Mouse (Mus musculus) liver, embryonic 13.5 days (tissue): ENCODE measurements around the gene Magi3. TPM values are rescaled to one million over a fixed set of nuclear protein-coding genes. Genes with fewer than 3 reads are reported as not detected.

Experiments used
- ATAC-seq: fragments of 200-750 bp; cut with Nextera tagmentation; 2 replicates; pipeline ENCODE4 v1.8.0; 2017; ENCODE audit warnings: low read depth, mild to moderate bottlenecking, moderate number of reproducible peaks, moderate library complexity
- DNase-seq: peaks from one replicate; pipeline ENCODE4 v3.0.0; 2022
- H3K27ac ChIP-seq: fragments of 300-500 bp; sonication (generic); 2 replicates; pipeline ENCODE4 v1.5.1; 2015; ENCODE audit warnings: moderate library complexity, mild to moderate bottlenecking, inconsistent platforms
- H3K27me3 ChIP-seq: fragments of 300-500 bp; sonication (generic); 2 replicates; pipeline ENCODE4 v1.6.1; 2015; ENCODE audit warnings: mild to moderate bottlenecking, inconsistent platforms
- H3K36me3 ChIP-seq: fragments of 300-500 bp; sonication (generic); 2 replicates; pipeline ENCODE4 v1.6.1; 2015; ENCODE audit warnings: mild to moderate bottlenecking, inconsistent platforms
- H3K4me1 ChIP-seq: fragments of 300-500 bp; sonication (generic); replicated peaks from 2 replicates; pipeline ENCODE4 v1.6.1; 2015; ENCODE audit warnings: inconsistent platforms
- H3K4me2 ChIP-seq: fragments of 300-500 bp; sonication (generic); 2 replicates; pipeline ENCODE4 v1.6.1; 2015; ENCODE audit warnings: inconsistent platforms, mild to moderate bottlenecking, moderate library complexity
- H3K4me3 ChIP-seq: fragments of 300-500 bp; sonication (generic); replicated peaks from 2 replicates; pipeline ENCODE4 v1.5.1; 2015; ENCODE audit warnings: mild to moderate bottlenecking, inconsistent platforms
- H3K9ac ChIP-seq: fragments of 300-500 bp; sonication (generic); 2 replicates; pipeline ENCODE4 v1.6.1; 2015; ENCODE audit warnings: mild to moderate bottlenecking, inconsistent platforms
- H3K9me3 ChIP-seq: fragments of 300-500 bp; sonication (generic); replicated peaks from 2 replicates; pipeline ENCODE4 v1.6.1; 2016; ENCODE audit warnings: inconsistent platforms
- WGBS: fragments of 180-500 bp; shearing (Covaris S2); methylation state at CpG from one replicate; pipeline ENCODE4 v1.1.7; 2015; ENCODE audit not compliant: insufficient replicate concordance; 5-methylcytosine and 5-hydroxymethylcytosine counted together
- polyA plus RNA-seq: library from polyadenylated mRNA; unstranded; fragments of >200 nt; fragmentation: Nextera tagmentation; extraction: Ambion mirVana; gene quantifications from 2 replicates; pipeline ENCODE4 v1.2.1, GENCODE M21; 2015

Magi3 gene
- polyA plus RNA-seq, 1 experiment from 2014 or later = 1.2 TPM

- Histone ChIP-seq H3K4me3 (no peak overlapping the region), H3K4me1 (no peaks in the 10 kb centered on the region), H3K9ac (no peak overlapping the region), H3K27me3 (no peaks in the 10 kb centered on the region), H3K9me3 (no peaks in the 10 kb centered on the region), H3K4me2 (no peak overlapping the region), H3K27ac (no peak overlapping the region), H3K36me3 (peaks cover 22% of the 10 kb centered on the region)
- ATAC-seq (no peak), DNase-seq (no peak)
- 84% methylated on average over 2 of the region's 2 CpGs for WGBS
Observed at GRCm38 (mm10) chr3:103985194-103985593, 235.0 kb downstream of the Magi3 start.

GRCm38 (mm10) chr3:103984556-103984955, 235.6 kb downstream of the Magi3 start:
- 75% methylated on average over 4 of the region's 4 CpGs for WGBS
- H3K27me3 ChIP-seq = no peaks in the 10 kb centered on the region

GRCm38 (mm10) chr3:103971157-103971556, 249.0 kb downstream of the Magi3 start:
- Histone ChIP-seq H3K4me3 (no peak overlapping the region), H3K27me3 (no peaks in the 10 kb centered on the region), H3K36me3 (peaks cover 8% of the 10 kb centered on the region; the same call in 1 of the 2 replicates), H3K4me2 (no peak overlapping the region), H3K27ac (no peak overlapping the region), H3K9ac (no peak overlapping the region), H3K9me3 (no peaks in the 10 kb centered on the region), H3K4me1 (peaks cover 36% of the 10 kb centered on the region)
- DNase-seq = no peak
- WGBS = 90% methylated on average over 2 of the region's 2 CpGs
- no peak for ATAC-seq

More at GRCm38 (mm10) chr3:103984556-103984955, 235.6 kb downstream of the Magi3 start:
- H3K36me3 ChIP-seq = peaks cover 22% of the 10 kb centered on the region
- no peak overlapping the region for H3K9ac ChIP-seq
- ATAC-seq (no peak), DNase-seq (no peak)
- no peaks in the 10 kb centered on the region for H3K9me3 ChIP-seq
- no peaks in the 10 kb centered on the region for H3K4me1 ChIP-seq
- H3K4me2 ChIP-seq = no peak overlapping the region
- no peak overlapping the region for H3K4me3 ChIP-seq
- no peak overlapping the region for H3K27ac ChIP-seq

- peak overlapping the region; percentile 86 for H3K27ac ChIP-seq
- no peak for ATAC-seq
- H3K4me3 ChIP-seq = peak overlapping the region; percentile 87
- H3K4me1 ChIP-seq = peaks cover 25% of the 10 kb centered on the region
- H3K9me3 ChIP-seq = no peaks in the 10 kb centered on the region
- under 1% methylated on average over 24 of the region's 24 CpGs for WGBS
- peak overlapping the region; percentile 87 for H3K4me2 ChIP-seq
- no peaks in the 10 kb centered on the region for H3K27me3 ChIP-seq
- H3K9ac ChIP-seq = peak overlapping the region; percentile 91
- peaks cover 8% of the 10 kb centered on the region; the same call in 1 of the 2 replicates for H3K36me3 ChIP-seq
- no peak for DNase-seq
Observed at GRCm38 (mm10) chr3:103968701-103969100, 251.5 kb downstream of the Magi3 start.

- DNase-seq (peak; percentile 79), ATAC-seq (peak; percentile 97)
- no peaks in the 10 kb centered on the region for H3K27me3 ChIP-seq
- H3K36me3 ChIP-seq = peaks cover 10% of the 10 kb centered on the region
- no peaks in the 10 kb centered on the region for H3K9me3 ChIP-seq
- H3K4me1 ChIP-seq = peaks cover 25% of the 10 kb centered on the region
- H3K4me2 ChIP-seq = peak within 1 kb of the TSS; percentile 87
- H3K9ac ChIP-seq = peak within 1 kb of the TSS; percentile 91
- peak within 1 kb of the TSS; percentile 87 for H3K4me3 ChIP-seq
- peak within 1 kb of the TSS; percentile 86 for H3K27ac ChIP-seq
- WGBS = under 1% methylated on average over 70 of the region's 70 CpGs
Observed at GRCm38 (mm10) chr3:103967861-103968691, 252.1 kb downstream of the Magi3 start, which contains the start of gene Phtf1. Phtf1 (plus strand) TSS chr3:103968110.

- 20% methylated on average over 2 of the region's 2 CpGs for WGBS
Observed at GRCm38 (mm10) chr3:103967231-103967630, 252.9 kb downstream of the Magi3 start.

More at GRCm38 (mm10) chr3:103967231-103967630, 252.9 kb downstream of the Magi3 start:
- DNase-seq (no peak), ATAC-seq (no peak)
- H3K27ac ChIP-seq = peak overlapping the region; percentile 86
- H3K9me3 ChIP-seq = no peaks in the 10 kb centered on the region
- peak overlapping the region; percentile 91 for H3K9ac ChIP-seq
- H3K27me3 ChIP-seq = no peaks in the 10 kb centered on the region
- peak overlapping the region; percentile 87 for H3K4me2 ChIP-seq
- peak overlapping the region; percentile 87 for H3K4me3 ChIP-seq
- H3K36me3 ChIP-seq = peaks cover 16% of the 10 kb centered on the region
- peaks cover 25% of the 10 kb centered on the region for H3K4me1 ChIP-seq
